ENCODE assay signal across 29 mouse cellular contexts in genomic region chr7:45095367-45095766, GRCm38 (mm10). TPM values are rescaled to one million over a fixed set of nuclear protein-coding genes. Genes with fewer than 3 reads are reported as not detected.
DNase-seq lines count a peak whose midpoint lies in the region; ATAC-seq and TF ChIP-seq lines count a peak whose summit lies in the region.
"Had no signal": no experiment of that assay in that cellular context is flagged by ENCODE, and none has a peak within 500 bp of the region (broad histone marks: within the 10 kb centered on the region; RNA-seq: fewer than 3 reads in every experiment).

No protein-coding gene starts in this region.

- WGBS in kidney, embryonic 15.5 days: 70% methylated on average over 6 of the region's 6 CpGs
- WGBS in kidney, embryonic 14.5 days: 80% methylated on average over 3 of the region's 6 CpGs
- 92% methylated on average over 6 of the region's 6 CpGs for WGBS in thymus, adult 2 months

- H3K36me3 ChIP-seq in kidney, embryonic 15.5 days: peaks cover 13% of the 10 kb centered on the region
- peaks cover 8% of the 10 kb centered on the region; the same call in 1 of the 2 replicates for H3K36me3 ChIP-seq in kidney, embryonic 14.5 days (ENCODE audit: control insufficient read depth, insufficient read depth, low read length)
- H3K36me3 ChIP-seq in thymus, adult 2 months (ENCODE audit: control insufficient read depth, insufficient read depth, low read length): no peaks in the 10 kb centered on the region
- H3K36me3 ChIP-seq: G1E; limb, embryonic 12.5 days; midbrain, embryonic 10.5 days had no signal

- no peak overlapping the region for H3K9ac ChIP-seq in kidney, embryonic 15.5 days
- no peak overlapping the region for H3K9ac ChIP-seq in kidney, embryonic 14.5 days (ENCODE audit: low read depth, low read length)
- H3K9ac ChIP-seq: forebrain, embryonic 13.5 days; heart, embryonic 13.5 days; hindbrain, embryonic 14.5 days; limb, embryonic 12.5 days; lung, embryonic 14.5 days had no signal

- no peak overlapping the region for H3K4me2 ChIP-seq in kidney, embryonic 15.5 days
- H3K4me2 ChIP-seq in kidney, embryonic 14.5 days (replicated peaks; ENCODE audit: low read depth, low read length): no peak overlapping the region
- H3K4me2 ChIP-seq: forebrain, embryonic 13.5 days; heart, embryonic 13.5 days; hindbrain, embryonic 14.5 days; limb, embryonic 12.5 days; liver, embryonic 11.5 days; lung, embryonic 14.5 days had no signal

- peak; percentile 56 for DNase-seq in gastrocnemius, adult 2 months
- DNase-seq in gastrocnemius, adult 8-10 months (ENCODE audit: low spot score in 2 of 2): no peak
- DNase-seq in thymus, adult 2 months: no peak
- DNase-seq: adrenal gland, adult 2 months; cerebellum, adult 9-10 months; gastrocnemius, postnatal 14 days; heart, postnatal 14 days; kidney, adult 18-20 months; kidney, postnatal 14 days; lung, embryonic 14.5 days; thymus, postnatal 25 days had no signal

- no peaks in the 10 kb centered on the region for H3K27me3 ChIP-seq in kidney, embryonic 15.5 days
- H3K27me3 ChIP-seq in kidney, embryonic 14.5 days (ENCODE audit: control insufficient read depth, insufficient read depth, low read length): no peaks in the 10 kb centered on the region
- peaks cover 10% of the 10 kb centered on the region for H3K27me3 ChIP-seq in thymus, adult 2 months (ENCODE audit: control insufficient read depth, insufficient read depth, low read length)
- H3K27me3 ChIP-seq: CH12.LX; forebrain, embryonic 13.5 days; heart, embryonic 13.5 days; limb, embryonic 12.5 days; Patski had no signal

- no peak for ATAC-seq in kidney, embryonic 15.5 days (replicated peaks; ENCODE audit: low FRiP score)
- ATAC-seq in kidney, embryonic 14.5 days (ENCODE audit: low FRiP score, low TSS enrichment): no peak
- peak; percentile 12 for ATAC-seq in granulocyte monocyte progenitor cell, adult 5-6 weeks (replicated peaks; ENCODE audit: poor library complexity, severe bottlenecking)
- ATAC-seq in frontal cortex, adult (ENCODE audit: low TSS enrichment): no peak
- ATAC-seq: forebrain, embryonic 13.5 days; inflammation-experienced regulatory T-cells, adult 6 months; midbrain, embryonic 16.5 days; Patski had no signal

- H3K9me3 ChIP-seq in kidney, embryonic 15.5 days (replicated peaks): no peaks in the 10 kb centered on the region
- no peaks in the 10 kb centered on the region for H3K9me3 ChIP-seq in kidney, embryonic 14.5 days (ENCODE audit: control insufficient read depth, low read length)
- H3K9me3 ChIP-seq: forebrain, embryonic 13.5 days; G1E; heart, embryonic 13.5 days; limb, embryonic 12.5 days; midbrain, embryonic 10.5 days had no signal

- peaks cover 47% of the 10 kb centered on the region for H3K4me1 ChIP-seq in kidney, embryonic 15.5 days
- H3K4me1 ChIP-seq in kidney, embryonic 14.5 days (ENCODE audit: control insufficient read depth, insufficient read depth, low read length): peaks cover 27% of the 10 kb centered on the region; the same call in 1 of the 2 replicates
- peaks cover 42% of the 10 kb centered on the region for H3K4me1 ChIP-seq in bone marrow macrophage, adult 2 months (ENCODE audit: control insufficient read depth, insufficient read depth, low read length)
- H3K4me1 ChIP-seq in thymus, adult 2 months (replicated peaks; ENCODE audit: control insufficient read depth, insufficient read depth, low read length): peaks cover 20% of the 10 kb centered on the region

- peak overlapping the region; percentile 62; the same call in 1 of the 2 replicates for H3K27ac ChIP-seq in gastrocnemius, adult 2 months
- H3K27ac ChIP-seq in kidney, embryonic 15.5 days: peak overlapping the region; percentile 91
- H3K27ac ChIP-seq in kidney, embryonic 14.5 days (ENCODE audit: low read depth, low read length): no peak overlapping the region
- peak overlapping the region; percentile 72 for H3K27ac ChIP-seq in bone marrow macrophage, adult 2 months (ENCODE audit: insufficient read depth, low read depth, low read length)
- H3K27ac ChIP-seq in thymus, adult 2 months (ENCODE audit: control insufficient read depth, insufficient read depth, low read length): no peak overlapping the region
- H3K27ac ChIP-seq: forebrain, embryonic 13.5 days; heart, embryonic 13.5 days; hindbrain, embryonic 14.5 days; layer of hippocampus, adult 2 months had no signal

- no peak for TF ChIP-seq POLR2A in bone marrow macrophage, adult 2 months (IDR thresholded peaks at IDR 0.05; ENCODE audit: borderline replicate concordance, low read depth, low read length)
- no peak for TF ChIP-seq POLR2A in thymus, adult 2 months (IDR thresholded peaks at IDR 0.05; ENCODE audit: control insufficient read depth, extremely low read depth, insufficient read depth, low read length, poor library complexity)

- no peak for TF ChIP-seq CTCF in gastrocnemius, adult 2 months (IDR thresholded peaks at IDR 0.05)
- no peak for TF ChIP-seq CTCF in bone marrow macrophage, adult 2 months (IDR thresholded peaks at IDR 0.05; ENCODE audit: low read depth, low read length)
- no peak for TF ChIP-seq CTCF in thymus, adult 2 months (IDR thresholded peaks at IDR 0.05; ENCODE audit: borderline replicate concordance, control insufficient read depth, extremely low read depth, insufficient read depth, low read length, poor library complexity)

- H3K4me3 ChIP-seq in gastrocnemius, adult 2 months: no peak overlapping the region
- no peak overlapping the region for H3K4me3 ChIP-seq in kidney, embryonic 15.5 days (replicated peaks)
- no peak overlapping the region for H3K4me3 ChIP-seq in kidney, embryonic 14.5 days (ENCODE audit: low read length)
- H3K4me3 ChIP-seq in bone marrow macrophage, adult 2 months (ENCODE audit: insufficient read depth, low read length): no peak overlapping the region
- H3K4me3 ChIP-seq in thymus, adult 2 months (ENCODE audit: control insufficient read depth, insufficient read depth, low read length): no peak overlapping the region
- H3K4me3 ChIP-seq: erythroblast, embryonic 14.5 days; forebrain, embryonic 13.5 days; heart, embryonic 13.5 days; layer of hippocampus, adult 2 months; limb, embryonic 12.5 days; midbrain, embryonic 10.5 days had no signal

- intact Hi-C loops in gastrocnemius, adult 2 months (cut with DNase I): no loop called here

RNA-seq across cellular contexts. Expression of gene Rcn3, which starts 3.3 kb away (rescaled TPM):
- 10 to 100 TPM in 1 of 2 experiments, 1 to 10 TPM in 1; 7.2 to 20.2 TPM for total RNA-seq in gastrocnemius, adult 2 months (2021)
- 10 to 100 TPM in 1 of 4 experiments, 1 to 10 TPM in 3; 4.1 to 10.2 (median 7.5) TPM for total RNA-seq in gastrocnemius, adult 8-10 months (2022)
- polyA plus RNA-seq in kidney, embryonic 15.5 days (2015; fragmentation: Nextera tagmentation; extraction: Ambion mirVana): 322 and 362 TPM in 2 replicates
- polyA plus RNA-seq in kidney, embryonic 14.5 days (2014; fragmentation: Nextera tagmentation; extraction: Ambion mirVana): 301 and 308 TPM in 2 replicates
- 3.1 and 4.6 TPM in 2 replicates for polyA plus RNA-seq in bone marrow macrophage, adult 2 months (2012; ENCODE audit: insufficient read depth, insufficient read length, missing spikeins)
- 2.2 and 11.6 TPM in 2 replicates for total RNA-seq in granulocyte monocyte progenitor cell, adult 5-6 weeks (2014; fragmentation: Nextera tagmentation)
- 4.1 and 7.0 TPM in 2 replicates for total RNA-seq in granulocyte monocyte progenitor cell, adult 5-6 weeks (2017)
- 22.2 and 34.9 TPM in 2 replicates for polyA plus RNA-seq in thymus, adult 2 months (2012; rRNA removed)
- total RNA-seq: G1E had no signal

RNA-seq across cellular contexts. Expression of gene Fcgrt, which starts 8.3 kb away (rescaled TPM):
- 10 to 100 TPM; 33.6 to 38.5 TPM for total RNA-seq in gastrocnemius, adult 2 months (2021)
- 10 to 100 TPM; 23.8 to 37.0 (median 30.0) TPM for total RNA-seq in gastrocnemius, adult 8-10 months (2022)
- polyA plus RNA-seq in kidney, embryonic 15.5 days (2015; fragmentation: Nextera tagmentation; extraction: Ambion mirVana): 78.0 and 93.5 TPM in 2 replicates
- 48.9 and 67.4 TPM in 2 replicates for polyA plus RNA-seq in kidney, embryonic 14.5 days (2014; fragmentation: Nextera tagmentation; extraction: Ambion mirVana)
- 149 and 150 TPM in 2 replicates for polyA plus RNA-seq in bone marrow macrophage, adult 2 months (2012; ENCODE audit: insufficient read depth, insufficient read length, missing spikeins)
- total RNA-seq in granulocyte monocyte progenitor cell, adult 5-6 weeks (2014; fragmentation: Nextera tagmentation): 2.1 and 3.8 TPM in 2 replicates
- total RNA-seq in granulocyte monocyte progenitor cell, adult 5-6 weeks (2017): 2.7 and 3.6 TPM in 2 replicates
- polyA plus RNA-seq in thymus, adult 2 months (2012; rRNA removed): 30.8 and 38.9 TPM in 2 replicates
- total RNA-seq: G1E had no signal
- polyA plus RNA-seq: G1E had no signal

RNA-seq across cellular contexts. Expression of gene Rps11, which starts 28.9 kb away (rescaled TPM):
- total RNA-seq in gastrocnemius, adult 2 months (2021): 100 to 1,000 TPM; 457 to 518 TPM
- 100 to 1,000 TPM; 471 to 554 (median 519) TPM for total RNA-seq in gastrocnemius, adult 8-10 months (2022)
- 1,536 and 1,655 TPM in 2 replicates for polyA plus RNA-seq in kidney, embryonic 15.5 days (2015; fragmentation: Nextera tagmentation; extraction: Ambion mirVana)
- polyA plus RNA-seq in kidney, embryonic 14.5 days (2014; fragmentation: Nextera tagmentation; extraction: Ambion mirVana): 1,882 and 1,923 TPM in 2 replicates
- polyA plus RNA-seq in bone marrow macrophage, adult 2 months (2012; ENCODE audit: insufficient read depth, insufficient read length, missing spikeins): 1,675 and 1,722 TPM in 2 replicates
- 3,834 and 4,027 TPM in 2 replicates for total RNA-seq in granulocyte monocyte progenitor cell, adult 5-6 weeks (2014; fragmentation: Nextera tagmentation)
- total RNA-seq in granulocyte monocyte progenitor cell, adult 5-6 weeks (2017): 963 and 1,110 TPM in 2 replicates
- 343 and 363 TPM in 2 replicates for polyA plus RNA-seq in thymus, adult 2 months (2012; rRNA removed)

RNA-seq across cellular contexts. Expression of gene Prrg2, which starts 32.9 kb away (rescaled TPM):
- 10 to 100 TPM in 1 of 2 experiments, 1 to 10 TPM in 1; 8.1 to 11.0 TPM for total RNA-seq in gastrocnemius, adult 2 months (2021)
- total RNA-seq in gastrocnemius, adult 8-10 months (2022): 10 to 100 TPM in 2 of 4 experiments, 1 to 10 TPM in 2; 7.2 to 13.3 (median 10.6) TPM
- polyA plus RNA-seq in kidney, embryonic 15.5 days (2015; fragmentation: Nextera tagmentation; extraction: Ambion mirVana): 33.7 and 36.2 TPM in 2 replicates
- 27.0 and 27.3 TPM in 2 replicates for polyA plus RNA-seq in kidney, embryonic 14.5 days (2014; fragmentation: Nextera tagmentation; extraction: Ambion mirVana)
- 22.9 and 23.6 TPM in 2 replicates for polyA plus RNA-seq in bone marrow macrophage, adult 2 months (2012; ENCODE audit: insufficient read depth, insufficient read length, missing spikeins)
- total RNA-seq in granulocyte monocyte progenitor cell, adult 5-6 weeks (2014; fragmentation: Nextera tagmentation): 6.8 and 9.4 TPM in 2 replicates
- total RNA-seq in granulocyte monocyte progenitor cell, adult 5-6 weeks (2017): 4.8 and 5.3 TPM in 2 replicates
- polyA plus RNA-seq in thymus, adult 2 months (2012; rRNA removed): 32.4 and 40.5 TPM in 2 replicates

RNA-seq across cellular contexts. Expression of gene Nosip, which starts 33.1 kb away (rescaled TPM):
- total RNA-seq in gastrocnemius, adult 2 months (2021): 10 to 100 TPM; 30.2 to 32.9 TPM
- 10 to 100 TPM; 24.5 to 31.0 (median 28.2) TPM for total RNA-seq in gastrocnemius, adult 8-10 months (2022)
- 71.5 and 79.5 TPM in 2 replicates for polyA plus RNA-seq in kidney, embryonic 15.5 days (2015; fragmentation: Nextera tagmentation; extraction: Ambion mirVana)
- 65.3 and 75.0 TPM in 2 replicates for polyA plus RNA-seq in kidney, embryonic 14.5 days (2014; fragmentation: Nextera tagmentation; extraction: Ambion mirVana)
- polyA plus RNA-seq in bone marrow macrophage, adult 2 months (2012; ENCODE audit: insufficient read depth, insufficient read length, missing spikeins): 68.2 and 68.9 TPM in 2 replicates
- total RNA-seq in granulocyte monocyte progenitor cell, adult 5-6 weeks (2014; fragmentation: Nextera tagmentation): 42.2 and 57.2 TPM in 2 replicates
- 49.4 and 63.1 TPM in 2 replicates for total RNA-seq in granulocyte monocyte progenitor cell, adult 5-6 weeks (2017)
- 159 and 165 TPM in 2 replicates for polyA plus RNA-seq in thymus, adult 2 months (2012; rRNA removed)

Comparison
In these comparisons a context has a peak if more than half of its experiments do, and no peak if none do; other contexts are left out.
1. H3K27ac ChIP-seq: peak in gastrocnemius, adult 2 months (single experiment), kidney, embryonic 15.5 days (single experiment) and bone marrow macrophage, adult 2 months (single experiment); none in kidney, embryonic 14.5 days (single experiment) and thymus, adult 2 months (single experiment).